9 mouse cellular contexts compared by ENCODE assay signal in genomic region chr16:18686044-18686761, GRCm38 (mm10). TPM values are rescaled to one million over a fixed set of nuclear protein-coding genes. Genes with fewer than 3 reads are reported as not detected.
DNase-seq lines count a peak whose midpoint lies in the region; ATAC-seq and TF ChIP-seq lines count a peak whose summit lies in the region.
"Had no signal": no experiment of that assay in that cellular context is flagged by ENCODE, and none has a peak within 500 bp of the region (broad histone marks: within the 10 kb centered on the region; RNA-seq: fewer than 3 reads in every experiment).

No protein-coding gene starts in this region.

- H3K27ac ChIP-seq in lung, postnatal 0 days (ENCODE audit: low read length), result 0 out of 2 replicates have a peak overlapping the region, but pooled peaks have one; percentile 15
- H3K27ac ChIP-seq in limb, embryonic 13.5 days, result peak overlapping the region; percentile 22; the same call in 1 of the 2 replicates
- H3K27ac ChIP-seq: liver, embryonic 14.5 days had no signal

- TF ChIP-seq CTCF in lung, postnatal 0 days (IDR thresholded peaks at IDR 0.05), result no peak

- no peaks in the 10 kb centered on the region for H3K4me1 ChIP-seq in lung, postnatal 0 days (ENCODE audit: insufficient read depth, low read depth, low read length)
- peaks cover 18% of the 10 kb centered on the region for H3K4me1 ChIP-seq in limb, embryonic 13.5 days

- H3K36me3 ChIP-seq in lung, postnatal 0 days (ENCODE audit: insufficient read depth, low read length), result no peaks in the 10 kb centered on the region
- no peaks in the 10 kb centered on the region for H3K36me3 ChIP-seq in limb, embryonic 13.5 days

- no peaks in the 10 kb centered on the region for H3K27me3 ChIP-seq in lung, postnatal 0 days (replicated peaks; ENCODE audit: insufficient read depth, low read length)
- H3K27me3 ChIP-seq in limb, embryonic 13.5 days, result 0 out of 2 replicates have a peak, but pooled peaks cover 11% of the 10 kb centered on the region

- no peak overlapping the region for H3K9ac ChIP-seq in lung, postnatal 0 days (replicated peaks; ENCODE audit: low read depth)
- H3K9ac ChIP-seq in limb, embryonic 13.5 days, result 0 out of 2 replicates have a peak overlapping the region, but pooled peaks have one; percentile 13
- H3K9ac ChIP-seq: liver, embryonic 14.5 days had no signal

- H3K9me3 ChIP-seq in lung, postnatal 0 days (ENCODE audit: low read length), result no peaks in the 10 kb centered on the region
- H3K9me3 ChIP-seq in limb, embryonic 13.5 days, result no peaks in the 10 kb centered on the region

- no peak overlapping the region for H3K4me3 ChIP-seq in lung, postnatal 0 days (ENCODE audit: low read depth, low read length)
- no peak overlapping the region for H3K4me3 ChIP-seq in limb, embryonic 13.5 days

- DNase-seq in cerebellum, adult 9-11 months, result peak; percentile 32
- no peak for DNase-seq in cerebellum, adult 8-10 months
- no peak for DNase-seq in lung, postnatal 0 days (ENCODE audit: low spot score)
- DNase-seq in lung, postnatal 10 days, result no peak
- peak; percentile 9 for DNase-seq in yolk sac, embryonic 10.5 days (ENCODE audit: low spot score)
- no peak for DNase-seq in kidney, adult 11 months

- no peak for ATAC-seq in lung, postnatal 0 days
- ATAC-seq in limb, embryonic 13.5 days (ENCODE audit: low FRiP score, low read depth), result 0 out of 2 replicates have a peak, but pooled peaks have one; percentile 26
- no peak for ATAC-seq in inflammation-experienced regulatory T-cells, adult 6 months

- peak overlapping the region; percentile 54; the same call in 1 of the 2 replicates for H3K4me2 ChIP-seq in lung, postnatal 0 days (replicated peaks; ENCODE audit: low read depth, low read length)
- H3K4me2 ChIP-seq in limb, embryonic 13.5 days (replicated peaks), result 0 out of 2 replicates have a peak overlapping the region, but pooled peaks have one; percentile 9

- WGBS in lung, postnatal 0 days, result 20% methylated on average over 6 of the region's 6 CpGs
- 13% methylated on average over 6 of the region's 6 CpGs for WGBS in limb, embryonic 13.5 days

- TF ChIP-seq EP300 in lung, postnatal 0 days (IDR thresholded peaks at IDR 0.05), result no peak

RNA-seq across cellular contexts. Expression of gene Sept5, which starts 56.4 kb away (rescaled TPM):
- 8.5 and 9.6 TPM in 2 replicates for polyA plus RNA-seq in lung, postnatal 0 days (2015; fragmentation: Nextera tagmentation; extraction: Ambion mirVana)
- 37.0 and 41.7 TPM in 2 replicates for polyA plus RNA-seq in limb, embryonic 13.5 days (2015; fragmentation: Nextera tagmentation; extraction: Ambion mirVana)
- polyA plus RNA-seq in inflammation-experienced regulatory T-cells, adult 6 months (2017; shearing (Covaris generic)), result under 1 TPM; 0.72 to 0.78 (median 0.77) TPM

RNA-seq across cellular contexts. Expression of gene Gm49601, which starts 60.0 kb away (rescaled TPM):
- 2.2 and 3.1 TPM in 2 replicates for polyA plus RNA-seq in lung, postnatal 0 days (2015; fragmentation: Nextera tagmentation; extraction: Ambion mirVana)
- polyA plus RNA-seq in limb, embryonic 13.5 days (2015; fragmentation: Nextera tagmentation; extraction: Ambion mirVana), result 5.9 and 6.0 TPM in 2 replicates
- polyA plus RNA-seq in inflammation-experienced regulatory T-cells, adult 6 months (2017; shearing (Covaris generic)), result not detected

Comparison
In these comparisons a context has a peak if more than half of its experiments do, and no peak if none do; other contexts are left out.
1. DNase-seq: peak in cerebellum, adult 9-11 months (single experiment) and yolk sac, embryonic 10.5 days (single experiment); none in cerebellum, adult 8-10 months (single experiment), lung, postnatal 0 days (single experiment), lung, postnatal 10 days (single experiment) and kidney, adult 11 months (single experiment).